Mouse (Mus musculus) heart, postnatal 0 days (tissue): ENCODE results near the gene Syt9.

Experiments
- CTCF ChIP-seq: IDR thresholded peaks from 2 replicates; pipeline ENCODE4 v1.5.1; 2016; ENCODE audit warnings: antibody characterized with exemption, control low read depth, low read depth
- EP300 ChIP-seq: IDR thresholded peaks from 2 replicates; pipeline ENCODE4 v1.6.1; 2016; ENCODE audit warnings: antibody characterized with exemption, low read depth

GRCm38 (mm10) chr7:107371126-107371920 is 795 bp downstream of the Syt9 start:
- TF ChIP-seq EP300, result no peak
- TF ChIP-seq CTCF, result no peak
